Mouse (Mus musculus) lung, postnatal 36 days (tissue): ENCODE measurements around the gene P2ry12.

Experiments used
- DNase-seq: peaks from one replicate; pipeline ENCODE4 v3.0.0; 2022; ENCODE audit warnings: mixed read lengths

Gene P2ry12

GRCm38 (mm10) chr3:59182129-59182528 lies 80.5 kb downstream of the P2ry12 start:
- no peak for DNase-seq

DNA sequence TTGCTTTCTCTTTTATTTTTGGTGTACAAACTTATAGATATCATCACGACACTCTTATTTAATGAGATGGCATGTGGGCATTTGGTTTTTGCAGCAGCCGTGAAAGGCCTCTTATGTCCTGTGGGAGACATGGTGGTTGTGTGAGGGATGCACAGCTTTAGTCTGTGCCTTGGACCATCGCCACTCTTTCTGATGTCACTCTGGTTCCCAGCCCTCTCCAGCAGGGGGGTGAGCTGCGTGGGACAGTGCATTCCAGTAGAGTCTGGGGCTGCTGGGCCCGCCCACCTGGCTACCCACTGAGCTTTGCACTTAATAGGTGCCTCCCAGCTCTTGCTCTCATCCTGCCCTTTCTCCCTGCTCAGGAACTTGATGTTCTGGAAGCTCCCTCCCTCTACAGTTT lies 81.5 kb downstream of the P2ry12 start:
- no peak for DNase-seq

DNA sequence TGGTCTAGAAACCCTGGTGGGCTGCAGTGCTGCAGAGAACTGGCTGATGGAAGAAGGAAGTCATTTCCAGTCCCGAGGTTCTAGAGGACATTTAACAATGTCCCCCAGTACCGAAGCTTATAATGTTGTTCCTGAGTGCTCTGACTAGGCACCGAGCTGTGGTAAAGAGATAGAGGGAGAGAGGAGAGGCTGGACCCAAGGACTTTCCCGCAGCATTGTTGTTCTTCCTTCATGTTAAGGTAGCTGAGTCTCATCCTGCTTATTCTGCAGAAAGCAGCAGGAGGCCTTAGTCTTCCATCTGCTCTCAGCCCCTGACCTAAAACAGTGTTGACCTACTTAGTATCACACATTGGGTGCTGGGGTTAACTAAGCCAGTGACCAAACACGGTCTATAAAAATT lies 85.8 kb downstream of the P2ry12 start:
- no peak for DNase-seq

DNA sequence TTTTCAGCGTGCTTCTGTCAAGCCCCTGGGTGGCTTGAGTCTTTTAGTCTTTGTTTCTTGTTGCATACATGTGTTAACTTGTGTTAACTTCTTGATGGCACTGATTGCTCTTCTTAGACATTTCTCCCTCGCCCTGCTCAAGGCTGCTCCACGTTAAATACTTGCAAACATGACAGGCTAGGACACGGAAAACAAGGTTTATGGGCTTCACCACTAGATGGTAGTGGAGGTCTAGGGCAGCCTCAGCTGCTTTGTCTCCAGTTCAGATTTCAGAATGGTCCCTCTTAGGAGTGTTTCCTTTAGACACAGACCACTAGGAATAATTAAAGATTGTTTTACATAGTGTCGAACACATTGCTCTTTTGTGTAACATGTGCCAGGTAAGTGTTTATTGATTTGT lies 87.4 kb downstream of the P2ry12 start:
- DNase-seq: peak; percentile 71

- DNase-seq: peak; percentile 26
These were observed 88.1 kb downstream of the P2ry12 start for GRCm38 (mm10) chr3:59174426-59175154.

DNA sequence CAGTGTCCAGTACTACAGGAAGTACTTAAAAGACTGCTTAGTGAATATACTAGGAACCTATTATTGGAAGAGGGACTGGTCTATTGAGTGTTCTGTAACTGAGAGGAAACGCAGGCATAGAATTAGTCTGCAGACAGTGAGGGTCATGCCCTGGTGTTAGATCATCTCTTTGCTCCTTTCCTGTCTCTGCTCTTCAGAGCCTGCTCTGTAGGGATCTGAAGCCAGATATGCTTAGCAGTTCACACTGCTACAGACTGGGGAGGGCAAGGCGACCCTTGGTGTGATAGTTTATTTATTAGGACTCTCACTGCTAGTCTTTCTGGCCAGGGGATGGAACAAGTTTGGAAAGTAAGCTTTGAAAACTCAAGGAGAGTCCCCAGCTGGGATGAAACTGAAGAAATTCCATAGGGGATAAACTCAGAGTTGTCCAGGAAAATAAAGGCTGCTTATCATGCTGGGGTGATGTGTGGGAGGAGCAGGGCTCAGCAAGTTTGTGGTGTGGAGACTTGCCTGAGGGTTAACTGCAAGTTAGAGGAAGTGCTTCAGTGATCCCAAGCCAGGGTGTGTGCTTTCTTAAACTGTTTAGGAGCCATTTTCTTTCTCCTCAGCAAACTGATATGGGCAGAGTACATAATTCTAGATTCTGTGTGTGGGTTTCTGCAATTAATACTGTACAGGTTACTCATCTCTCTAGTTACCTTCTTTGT lies 92.6 kb downstream of the P2ry12 start:
- no peak for DNase-seq

DNA sequence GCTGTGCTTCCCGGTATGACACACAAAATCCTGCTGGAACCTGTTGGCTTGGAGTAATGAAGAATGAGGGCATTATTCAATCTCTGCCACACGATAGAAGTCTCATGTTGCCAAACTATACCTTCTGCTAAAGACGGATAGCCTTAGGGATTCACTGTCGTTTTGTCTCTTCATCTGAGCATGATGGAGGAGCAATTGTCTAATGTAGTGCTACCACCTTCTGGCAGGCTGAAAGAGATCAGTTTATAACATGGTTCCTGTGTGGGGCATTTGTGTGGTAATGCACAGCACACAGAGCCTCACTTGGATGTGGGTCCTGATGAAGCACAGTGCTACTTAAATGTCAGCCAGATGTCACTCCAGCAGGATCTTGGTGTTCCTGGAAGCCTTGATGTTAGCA lies 93.5 kb downstream of the P2ry12 start:
- no peak for DNase-seq

- no peak for DNase-seq
These were observed 94.2 kb downstream of the P2ry12 start for GRCm38 (mm10) chr3:59168476-59168875.

- peak; percentile 13 for DNase-seq
These were observed 95.1 kb downstream of the P2ry12 start for GRCm38 (mm10) chr3:59167417-59168054.
